Mouse (Mus musculus) lung, postnatal 0 days (tissue): ENCODE results near the gene Aqp11. TPM values are rescaled to one million over a fixed set of nuclear protein-coding genes. Genes with fewer than 3 reads are reported as not detected.

Experiments used
- ATAC-seq: fragments of 200-750 bp; cut with Nextera tagmentation; 2 replicates; pipeline ENCODE4 v1.8.0; 2017; ENCODE audit warnings: moderate library complexity
- DNase-seq: peaks from one replicate; pipeline ENCODE4 v3.0.0-alpha.2; 2016; ENCODE audit warnings: low spot score
- H3K27ac ChIP-seq: fragments of 300-500 bp; sonication (generic); 2 replicates; pipeline ENCODE4 v1.5.1; 2014; ENCODE audit warnings: antibody characterized with exemption, mild to moderate bottlenecking, low read length, mixed read lengths
- H3K27me3 ChIP-seq: fragments of 300-500 bp; sonication (generic); replicated peaks from 2 replicates; pipeline ENCODE4 v1.6.1; 2014; ENCODE audit warnings: low read length, mixed read lengths; ENCODE audit not compliant: insufficient read depth
- H3K36me3 ChIP-seq: fragments of 300-500 bp; sonication (generic); 2 replicates; pipeline ENCODE4 v1.6.1; 2014; ENCODE audit warnings: low read length, mixed read lengths; ENCODE audit not compliant: insufficient read depth
- H3K4me1 ChIP-seq: fragments of 300-500 bp; sonication (generic); 2 replicates; pipeline ENCODE4 v1.6.1; 2014; ENCODE audit warnings: antibody characterized with exemption, low read depth, low read length, mixed read lengths; ENCODE audit not compliant: insufficient read depth
- H3K4me2 ChIP-seq: fragments of 300-500 bp; sonication (generic); replicated peaks from 2 replicates; pipeline ENCODE4 v1.6.1; 2014; ENCODE audit warnings: low read depth, mild to moderate bottlenecking, low read length, moderate library complexity, mixed read lengths
- H3K4me3 ChIP-seq: fragments of 300-500 bp; sonication (generic); 2 replicates; pipeline ENCODE4 v1.5.1; 2014; ENCODE audit warnings: low read depth, low read length
- H3K9ac ChIP-seq: fragments of 300-500 bp; sonication (generic); replicated peaks from 2 replicates; pipeline ENCODE4 v1.6.1; 2014; ENCODE audit warnings: low read depth, mild to moderate bottlenecking
- H3K9me3 ChIP-seq: fragments of 300-500 bp; sonication (generic); 2 replicates; pipeline ENCODE4 v1.6.1; 2016; ENCODE audit warnings: low read length, mixed read lengths
- CTCF ChIP-seq: IDR thresholded peaks from 2 replicates; pipeline ENCODE4 v1.5.1; 2016; ENCODE audit warnings: antibody characterized with exemption, mild to moderate bottlenecking
- EP300 ChIP-seq: IDR thresholded peaks from 2 replicates; pipeline ENCODE4 v1.6.1; 2016; ENCODE audit warnings: antibody characterized with exemption, mild to moderate bottlenecking, control low read depth
- WGBS: fragments of 180-500 bp; shearing (Covaris S2); extraction: QIAGEN DNeasy Blood & Tissue Kit; methylation state at CpG from one replicate; pipeline ENCODE4 v1.1.7; 2014; 5-methylcytosine and 5-hydroxymethylcytosine counted together
- polyA plus RNA-seq: library from polyadenylated mRNA; unstranded; fragments of >200 nt; fragmentation: Nextera tagmentation; extraction: Ambion mirVana; gene quantifications from 2 replicates; pipeline ENCODE4 v1.2.1, GENCODE M21; 2015

Aqp11 gene
- polyA plus RNA-seq, 1 experiment from 2014 or later: 4.2 TPM

DNA sequence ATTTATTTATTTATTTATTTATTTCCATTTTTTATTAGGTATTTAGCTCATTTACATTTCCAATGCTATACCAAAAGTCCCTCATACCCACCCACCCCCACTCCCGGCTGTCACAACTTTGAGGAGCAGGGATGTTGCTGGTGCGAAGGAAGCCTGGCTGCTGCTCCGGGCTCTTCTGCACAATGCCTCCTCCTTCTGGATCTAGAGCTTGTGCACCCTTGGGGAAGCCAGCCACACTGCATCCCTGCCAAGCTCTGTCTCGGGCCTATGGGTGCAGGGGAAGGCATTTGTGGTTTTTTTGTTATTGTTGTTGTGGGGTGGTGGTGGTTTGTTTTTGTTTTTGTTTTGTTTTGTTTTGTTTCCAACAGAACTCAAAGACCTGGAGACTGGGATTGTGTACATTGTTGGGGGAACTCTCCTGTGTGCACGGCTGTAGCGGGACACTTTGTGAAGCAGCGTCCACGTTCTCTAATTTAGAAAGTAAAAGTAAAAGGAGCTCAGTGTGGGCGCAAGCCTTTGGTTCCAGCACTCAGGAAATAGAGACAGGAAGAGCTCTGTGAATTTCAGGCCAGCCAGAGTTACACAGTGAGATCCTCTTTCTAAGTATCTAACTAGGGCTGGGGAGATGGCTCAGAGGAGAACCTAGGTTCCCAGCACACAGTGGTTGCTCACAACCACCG lies 10.6 kb upstream of the Aqp11 start:
- Histone ChIP-seq H3K4me3 (peak overlapping the region; percentile 45), H3K36me3 (no peaks in the 10 kb centered on the region), H3K9me3 (no peaks in the 10 kb centered on the region), H3K9ac (peak overlapping the region; percentile 47), H3K27me3 (no peaks in the 10 kb centered on the region), H3K27ac (peak overlapping the region; percentile 93), H3K4me1 (no peaks in the 10 kb centered on the region), H3K4me2 (peak overlapping the region; percentile 57)
- ATAC-seq (peak; percentile 64), DNase-seq (peak; percentile 62)
- WGBS: 28% methylated on average over 10 of the region's 10 CpGs
- no peak for TF ChIP-seq CTCF
- TF ChIP-seq EP300: no peak

DNA sequence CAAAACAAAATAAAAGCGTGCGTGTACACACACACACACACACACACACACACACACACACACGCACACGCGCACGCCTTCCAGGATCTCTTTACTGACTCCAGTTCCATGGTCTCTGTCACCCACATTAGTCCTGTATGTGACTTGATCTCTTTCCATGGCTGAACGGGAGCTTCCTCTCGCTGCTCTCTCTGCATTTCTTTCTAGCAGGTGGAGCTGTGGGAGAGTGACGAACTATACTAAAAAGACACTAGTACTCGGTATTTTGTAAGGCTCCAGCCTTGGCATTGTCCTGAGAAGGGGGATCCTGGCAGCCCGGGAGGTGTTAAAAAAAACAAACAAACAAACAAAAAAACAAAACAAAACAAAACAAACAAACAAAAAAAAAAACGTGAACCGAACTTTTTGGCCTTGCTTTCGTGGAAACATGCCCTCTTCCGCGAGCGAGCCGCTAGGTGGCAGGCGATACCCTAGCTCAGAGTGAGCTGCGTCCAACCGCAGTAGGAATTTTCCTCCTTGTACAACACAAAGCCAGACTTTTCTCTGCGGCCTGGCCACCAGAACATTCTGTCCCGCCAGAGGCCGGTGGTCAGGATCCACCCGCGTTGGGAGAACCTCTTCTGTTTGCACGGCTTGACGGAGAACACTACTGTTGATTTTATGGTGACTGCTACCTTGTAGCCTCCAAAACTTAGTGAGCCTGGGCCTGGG lies 9.9 kb upstream of the Aqp11 start:
- Histone ChIP-seq H3K4me1 (no peaks in the 10 kb centered on the region), H3K27ac (peak overlapping the region; percentile 93), H3K4me2 (peak overlapping the region; percentile 57), H3K4me3 (peak overlapping the region; percentile 45; the same call in 1 of the 2 replicates), H3K27me3 (no peaks in the 10 kb centered on the region), H3K9ac (no peak overlapping the region), H3K9me3 (no peaks in the 10 kb centered on the region), H3K36me3 (no peaks in the 10 kb centered on the region)
- ATAC-seq: peak; percentile 87
- WGBS: 26% methylated on average over 28 of the region's 28 CpGs
- peak; percentile 95 for DNase-seq
- peak; percentile 40 for TF ChIP-seq EP300
- peak; percentile 93 for TF ChIP-seq CTCF

DNA sequence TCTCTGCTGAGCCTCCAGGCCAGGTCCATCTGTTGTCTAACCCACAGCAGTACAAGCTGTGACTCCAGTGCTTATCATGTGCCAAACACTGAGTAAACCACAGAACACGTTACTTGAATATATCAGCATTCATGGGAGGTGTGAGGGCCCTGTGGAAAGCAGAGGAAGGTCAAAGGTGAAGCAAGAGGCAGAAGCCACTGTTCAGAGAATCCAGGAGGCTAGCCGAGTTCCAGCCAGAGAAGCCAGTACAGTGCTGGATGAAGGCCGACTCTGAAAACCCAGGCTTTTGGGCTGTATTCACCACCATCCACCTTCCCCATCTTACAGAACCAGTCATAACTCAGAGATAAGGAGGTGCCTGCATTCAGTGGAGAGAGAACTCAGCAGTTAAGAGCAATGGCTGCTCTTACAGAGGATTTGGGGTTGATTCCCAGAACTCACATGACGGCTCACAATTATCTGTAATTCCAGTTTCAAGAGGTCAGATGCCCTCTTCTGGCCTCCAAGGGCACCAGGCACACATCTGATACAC lies 9.2 kb upstream of the Aqp11 start:
- WGBS: 64% methylated on average over 4 of the region's 4 CpGs
- H3K4me2 ChIP-seq: no peak overlapping the region
- no peak overlapping the region for H3K27ac ChIP-seq
- no peak for DNase-seq
- H3K9ac ChIP-seq: no peak overlapping the region
- H3K4me1 ChIP-seq: no peaks in the 10 kb centered on the region
- no peak overlapping the region for H3K4me3 ChIP-seq
- no peak for ATAC-seq
- H3K27me3 ChIP-seq: no peaks in the 10 kb centered on the region
- TF ChIP-seq CTCF (no peak), EP300 (no peak)
- H3K9me3 ChIP-seq: no peaks in the 10 kb centered on the region
- no peaks in the 10 kb centered on the region for H3K36me3 ChIP-seq

DNA sequence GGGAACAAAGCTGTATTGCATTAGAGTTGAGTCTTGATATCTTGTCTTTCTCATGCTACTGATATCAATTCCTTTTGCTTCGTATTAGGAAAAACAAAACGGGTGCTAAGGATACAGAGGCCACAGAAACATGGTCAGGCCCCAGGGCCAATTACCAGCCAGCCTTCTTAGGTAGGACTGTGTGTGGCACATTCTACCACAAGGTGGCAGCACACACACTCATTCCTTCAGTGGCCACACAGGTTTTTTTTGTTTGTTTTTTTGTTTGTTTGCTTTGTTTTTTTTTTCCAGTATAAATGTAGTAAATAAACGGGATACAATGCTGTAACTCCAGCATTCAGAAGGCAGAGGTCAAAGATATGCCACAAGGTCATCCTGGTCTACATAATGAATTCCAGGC lies 7.2 kb upstream of the Aqp11 start:
- WGBS: 16% methylated on average over 3 of the region's 3 CpGs
- Histone ChIP-seq H3K9ac (no peak overlapping the region), H3K27ac (no peak overlapping the region), H3K4me2 (no peak overlapping the region), H3K9me3 (no peaks in the 10 kb centered on the region), H3K36me3 (no peaks in the 10 kb centered on the region), H3K27me3 (no peaks in the 10 kb centered on the region), H3K4me1 (no peaks in the 10 kb centered on the region), H3K4me3 (no peak overlapping the region)
- DNase-seq: peak; percentile 67
- ATAC-seq: no peak
- TF ChIP-seq CTCF: peak; percentile 88
- TF ChIP-seq EP300: no peak

DNA sequence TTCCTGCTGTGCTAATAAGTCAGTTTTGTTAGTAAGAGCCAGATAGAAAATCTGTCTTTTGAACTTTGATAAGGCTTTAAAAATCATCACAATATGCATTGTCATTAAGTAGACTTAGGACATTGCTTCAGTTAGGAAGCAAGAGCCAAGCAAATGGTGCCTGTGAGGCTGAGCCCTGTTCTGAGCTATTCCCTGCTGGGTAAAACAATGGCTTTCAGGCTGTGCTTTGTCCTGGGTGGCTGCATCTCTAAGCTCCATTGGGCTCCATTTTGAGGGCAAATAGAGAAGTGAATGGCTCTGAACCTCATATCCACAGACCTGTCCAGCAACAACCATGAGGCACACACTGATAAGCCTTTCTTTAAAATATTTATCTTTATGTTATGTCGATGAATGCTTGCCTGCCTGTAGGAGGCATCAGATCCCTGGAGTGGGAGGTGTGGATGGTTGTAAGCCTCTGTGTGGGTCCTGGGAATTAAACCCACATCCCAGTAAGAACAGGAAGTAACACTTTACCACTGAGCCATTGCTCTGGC lies 3.7 kb upstream of the Aqp11 start:
- H3K27me3 ChIP-seq: no peaks in the 10 kb centered on the region
- no peaks in the 10 kb centered on the region for H3K36me3 ChIP-seq
- H3K4me1 ChIP-seq: peaks cover 9% of the 10 kb centered on the region; the same call in 1 of the 2 replicates
- H3K4me3 ChIP-seq: no peak overlapping the region
- H3K27ac ChIP-seq: no peak overlapping the region
- WGBS: 37% methylated on average over 1 of the region's 1 CpGs
- H3K4me2 ChIP-seq: no peak overlapping the region
- H3K9ac ChIP-seq: no peak overlapping the region
- no peak for TF ChIP-seq EP300
- TF ChIP-seq CTCF: no peak
- DNase-seq: no peak
- no peak for ATAC-seq
- no peaks in the 10 kb centered on the region for H3K9me3 ChIP-seq

DNA sequence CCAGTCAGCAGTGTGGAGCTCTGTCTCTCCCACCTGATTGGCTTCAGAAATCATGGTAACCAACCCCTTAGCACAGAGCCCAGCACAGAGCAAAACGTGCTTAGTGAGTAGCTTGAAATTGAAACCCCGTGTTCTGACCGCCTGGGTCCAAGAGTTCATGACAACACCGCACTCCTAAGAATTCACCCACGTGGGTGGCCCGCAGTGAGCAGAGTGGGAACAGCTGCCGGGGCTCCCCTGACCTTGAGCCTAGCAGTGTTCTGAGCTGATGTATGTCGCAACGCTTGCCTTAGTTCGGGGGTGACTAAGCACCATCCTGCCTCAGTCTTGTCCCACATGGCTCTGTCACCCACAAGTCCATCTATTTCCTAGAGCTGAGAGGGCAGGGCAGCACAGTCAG lies 2.9 kb upstream of the Aqp11 start:
- H3K36me3 ChIP-seq: no peaks in the 10 kb centered on the region
- no peak overlapping the region for H3K4me3 ChIP-seq
- peak; percentile 80 for DNase-seq
- ATAC-seq: peak; percentile 52
- H3K9me3 ChIP-seq: no peaks in the 10 kb centered on the region
- 51% methylated on average over 10 of the region's 10 CpGs for WGBS
- H3K4me1 ChIP-seq: peaks cover 10% of the 10 kb centered on the region; the same call in 1 of the 2 replicates
- H3K9ac ChIP-seq: no peak overlapping the region
- H3K27ac ChIP-seq: no peak overlapping the region
- TF ChIP-seq CTCF (no peak), EP300 (no peak)
- H3K4me2 ChIP-seq: no peak overlapping the region
- no peaks in the 10 kb centered on the region for H3K27me3 ChIP-seq
